Mouse (Mus musculus): Measurements from ENCODE around the gene Aldoc.

Gene Aldoc

DNA sequence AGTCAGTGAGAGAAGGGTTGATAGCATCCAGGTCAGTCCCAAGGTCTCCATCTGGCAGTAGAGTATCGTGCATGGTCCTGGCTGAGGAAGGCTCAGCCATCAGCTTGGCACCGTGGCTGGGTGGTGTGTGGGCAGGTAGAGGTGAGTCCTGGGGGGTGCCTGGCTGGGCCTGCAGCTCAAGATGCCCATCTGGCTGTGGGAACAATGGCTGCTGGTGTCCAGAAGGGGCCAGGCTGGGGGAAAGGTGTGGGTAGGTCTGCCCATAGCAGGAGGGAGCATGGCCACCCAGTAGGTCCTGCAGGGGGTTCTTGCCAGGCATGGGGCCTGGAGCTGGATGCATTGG is 38.0 kb downstream of the Aldoc start:
- no peak for DNase-seq (ENCODE audit: low spot score)

DNA sequence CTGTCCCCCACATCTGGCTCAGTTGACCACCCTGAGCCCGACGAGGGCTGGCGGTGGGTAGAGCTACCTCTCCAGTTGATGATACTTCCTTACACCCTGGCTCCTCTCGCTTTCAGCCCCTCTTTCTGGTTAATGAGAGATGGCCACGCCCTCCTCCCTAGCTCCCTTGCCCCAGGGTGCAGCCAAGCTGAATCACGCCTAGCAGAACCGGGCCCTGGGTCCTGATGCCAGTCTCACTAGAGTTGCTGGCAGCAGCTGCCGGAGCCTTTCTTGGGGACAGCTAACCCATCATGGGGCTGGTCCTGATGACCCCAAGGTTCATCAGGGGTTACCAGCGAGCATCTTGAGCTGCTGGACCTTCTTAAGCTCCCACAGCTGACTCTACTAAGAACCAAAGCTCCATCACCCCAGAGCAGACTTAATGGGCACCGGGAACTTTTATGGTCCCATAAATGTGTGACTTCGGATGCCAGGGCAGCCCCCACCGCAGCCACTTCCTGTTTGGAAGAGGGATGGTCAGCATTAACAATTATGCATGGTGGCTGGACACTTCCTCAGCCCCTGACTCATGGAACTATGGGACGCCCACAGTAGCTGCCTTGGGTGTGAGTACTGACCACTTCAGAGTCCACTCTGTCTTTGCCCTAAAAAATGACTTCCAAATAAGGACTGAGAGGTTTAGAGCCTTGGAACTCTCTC is 40.7 kb downstream of the Aldoc start:
- DNase-seq (ENCODE audit: low spot score) = no peak

DNA sequence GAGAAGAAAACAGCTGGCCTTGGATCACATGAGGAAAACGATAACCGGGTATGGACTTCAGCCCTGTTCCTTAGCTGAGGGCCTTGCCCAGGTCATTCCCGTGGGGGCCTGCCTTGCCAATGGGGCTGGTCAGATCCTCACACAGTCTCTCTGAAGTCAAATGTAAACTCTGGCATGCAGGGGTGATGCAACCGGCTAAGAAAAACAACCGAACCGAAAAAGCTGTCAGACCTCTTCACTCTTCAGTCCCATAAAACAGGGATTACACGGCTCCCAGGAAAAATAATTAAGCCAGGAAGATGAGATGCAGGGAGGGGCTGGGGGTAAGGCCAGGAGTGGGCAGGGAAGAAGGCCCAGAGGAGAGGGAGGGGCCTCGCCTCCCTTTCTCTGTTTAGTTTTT is 41.3 kb downstream of the Aldoc start:
- DNase-seq (ENCODE audit: low spot score) = no peak

DNA sequence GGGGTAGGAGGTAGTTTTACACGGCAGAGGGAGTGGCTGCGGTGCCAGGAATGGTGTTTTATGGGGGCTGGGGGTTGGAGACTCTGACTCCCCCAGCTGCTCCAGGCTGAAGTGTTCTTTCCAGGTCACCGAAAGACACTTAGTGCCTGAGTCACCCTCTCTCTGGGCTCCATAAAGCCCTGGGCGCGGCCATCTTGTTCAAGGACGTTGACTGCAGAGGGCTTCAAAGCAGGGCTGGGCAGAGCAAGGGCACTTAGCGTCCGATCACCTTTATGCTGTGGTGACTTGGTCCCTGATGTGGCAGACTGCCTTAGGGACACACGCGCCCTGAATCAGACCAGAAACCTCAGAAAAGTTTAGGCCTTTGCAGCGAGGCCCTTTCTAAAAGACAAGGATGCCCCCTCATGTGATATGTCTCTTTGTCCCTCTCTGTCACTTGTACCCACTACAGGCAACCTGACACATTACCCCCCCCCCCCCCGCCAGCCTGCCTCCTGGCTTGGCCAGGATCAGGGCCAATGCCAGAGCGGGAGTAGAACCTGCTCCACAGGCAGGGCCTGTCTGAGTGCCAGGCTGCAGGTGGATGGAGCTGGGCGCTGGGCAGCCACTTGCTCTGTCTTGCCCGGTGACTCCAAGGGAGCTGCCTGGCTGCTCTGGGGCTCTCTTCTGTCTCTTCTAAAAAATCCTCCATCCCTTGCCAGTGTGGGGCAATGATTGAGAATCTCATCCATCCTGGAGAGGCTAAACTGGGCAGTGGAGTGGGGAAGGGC is 44.9 kb downstream of the Aldoc start:
- DNase-seq (ENCODE audit: low spot score) = no peak

DNA sequence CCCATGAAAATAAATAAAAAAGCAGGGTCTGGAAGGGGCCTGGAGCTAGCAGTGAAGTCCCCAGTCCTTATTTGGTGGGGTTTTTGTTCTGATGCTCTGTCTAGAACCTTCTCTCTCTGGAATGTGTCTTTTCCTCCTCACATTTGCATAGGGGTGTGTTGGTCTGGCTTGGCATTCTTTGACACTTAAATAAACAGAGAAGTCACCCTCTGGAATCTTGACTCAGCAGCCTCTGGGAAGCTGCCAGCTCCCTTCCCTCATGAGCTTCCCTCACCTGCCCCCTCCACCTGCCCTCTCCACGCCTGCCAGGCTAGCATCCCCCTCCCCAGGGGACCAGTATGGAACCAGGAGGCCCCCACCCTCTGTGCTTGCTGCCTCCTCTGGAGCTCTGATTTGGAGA is 47.6 kb downstream of the Aldoc start:
- DNase-seq (ENCODE audit: low spot score) = no peak

DNA sequence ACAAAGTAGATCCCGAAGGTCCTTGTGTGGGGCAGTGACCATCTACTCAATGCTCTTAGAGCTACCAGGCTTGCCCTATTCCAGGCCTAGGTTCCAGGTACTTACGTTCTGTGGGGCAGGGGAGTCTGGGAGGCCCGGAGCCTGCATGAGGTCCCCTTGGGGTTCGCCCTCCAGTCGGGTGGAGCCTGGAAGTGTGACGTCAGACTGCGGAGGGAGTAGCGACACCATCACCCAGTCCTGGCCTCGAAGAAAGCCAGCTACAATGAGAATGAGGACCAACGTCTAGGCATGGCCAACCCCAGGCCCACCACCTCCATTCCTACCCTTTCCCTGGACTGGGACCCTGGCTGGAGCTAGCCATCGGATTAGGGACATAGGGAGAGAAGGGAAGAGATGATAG is 48.9 kb downstream of the Aldoc start:
- no peak for DNase-seq (ENCODE audit: low spot score)

DNA sequence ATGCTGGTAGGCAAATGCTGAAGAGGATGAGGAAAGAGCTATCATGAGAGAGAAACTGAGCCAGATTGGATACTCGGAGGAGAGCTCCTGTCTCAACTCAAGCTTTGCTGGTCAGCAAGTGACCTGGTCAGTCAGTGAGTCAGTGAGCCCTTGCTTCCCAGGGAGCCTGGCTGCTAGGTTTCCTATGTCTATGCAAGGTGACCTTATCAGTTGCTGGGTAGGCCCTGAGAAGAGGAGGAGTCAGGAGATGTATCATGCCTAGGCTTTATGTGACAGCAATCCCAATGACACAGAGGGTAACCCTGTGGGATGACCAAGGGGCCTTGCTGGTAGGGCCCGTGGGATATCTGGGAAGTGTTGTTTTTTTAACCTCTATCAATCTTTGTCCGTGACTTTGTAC is 49.4 kb downstream of the Aldoc start:
- DNase-seq (ENCODE audit: low spot score) = no peak

DNA sequence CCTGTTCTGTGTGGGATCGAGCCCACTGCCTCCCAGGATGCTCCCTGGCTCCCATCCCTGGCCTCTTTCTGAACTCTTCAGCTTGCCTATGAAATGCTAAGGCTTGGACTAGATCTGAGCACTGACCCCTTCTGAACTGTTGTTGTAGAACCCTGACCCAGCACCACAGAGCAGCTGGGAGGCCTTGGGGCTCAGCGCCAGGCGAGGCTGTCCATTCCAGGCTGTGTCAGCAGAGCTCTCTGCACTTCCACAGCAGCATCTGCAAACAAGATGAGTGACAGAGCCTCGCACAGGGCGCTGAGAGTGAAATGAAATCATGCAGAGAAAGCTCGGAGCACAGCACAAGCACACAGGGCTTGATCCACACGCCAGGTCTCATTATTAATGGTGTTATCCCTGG is 49.8 kb downstream of the Aldoc start:
- peak; percentile 76 for DNase-seq (ENCODE audit: low spot score)

DNA sequence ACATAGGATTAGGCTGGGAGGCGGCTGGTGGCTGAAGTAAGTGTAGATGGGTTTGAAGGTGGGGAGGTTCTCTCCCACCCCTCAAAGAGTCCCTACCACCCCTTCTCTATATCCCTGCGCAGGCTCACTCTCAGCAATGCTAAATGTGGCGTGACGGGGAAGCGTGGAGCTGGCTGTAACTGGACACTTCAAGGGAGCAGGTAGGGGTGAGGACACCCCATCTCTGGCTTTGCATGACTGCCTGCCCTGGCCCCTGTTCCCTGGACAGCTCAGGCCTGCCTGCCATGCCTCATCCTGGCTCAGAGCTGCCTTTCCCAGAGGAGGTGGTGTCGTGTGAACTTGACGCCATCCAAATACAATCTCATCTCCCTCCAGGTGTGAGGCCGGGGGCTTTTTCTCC is 51.4 kb downstream of the Aldoc start:
- DNase-seq (ENCODE audit: low spot score) = no peak

All from ovary, adult 18-20 months (tissue).